Mouse (Mus musculus): Measurements from ENCODE around the gene Ankrd1.

Gene Ankrd1

DNA sequence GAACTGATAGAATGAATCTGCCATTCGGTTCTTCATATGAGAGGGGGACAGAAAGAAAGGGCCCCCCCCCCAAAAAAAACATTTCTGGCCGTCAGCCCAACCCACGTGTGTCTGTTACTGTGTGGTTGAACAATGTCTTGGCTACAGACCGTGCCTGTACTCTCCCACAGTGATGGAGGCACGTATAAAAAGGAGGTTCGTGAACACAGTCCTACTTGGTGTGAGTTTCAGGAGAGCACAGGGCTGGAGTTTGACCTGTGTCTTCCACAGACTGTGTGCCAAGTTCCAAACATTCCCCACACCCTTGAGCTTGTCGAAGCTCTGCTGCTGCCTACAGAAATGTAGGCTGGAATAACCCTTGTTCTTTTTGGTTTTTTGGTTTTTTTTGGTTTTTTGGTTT, 9.4 kb downstream of the Ankrd1 start:
- DNase-seq (ENCODE audit: low read depth, low spot score): no peak

DNA sequence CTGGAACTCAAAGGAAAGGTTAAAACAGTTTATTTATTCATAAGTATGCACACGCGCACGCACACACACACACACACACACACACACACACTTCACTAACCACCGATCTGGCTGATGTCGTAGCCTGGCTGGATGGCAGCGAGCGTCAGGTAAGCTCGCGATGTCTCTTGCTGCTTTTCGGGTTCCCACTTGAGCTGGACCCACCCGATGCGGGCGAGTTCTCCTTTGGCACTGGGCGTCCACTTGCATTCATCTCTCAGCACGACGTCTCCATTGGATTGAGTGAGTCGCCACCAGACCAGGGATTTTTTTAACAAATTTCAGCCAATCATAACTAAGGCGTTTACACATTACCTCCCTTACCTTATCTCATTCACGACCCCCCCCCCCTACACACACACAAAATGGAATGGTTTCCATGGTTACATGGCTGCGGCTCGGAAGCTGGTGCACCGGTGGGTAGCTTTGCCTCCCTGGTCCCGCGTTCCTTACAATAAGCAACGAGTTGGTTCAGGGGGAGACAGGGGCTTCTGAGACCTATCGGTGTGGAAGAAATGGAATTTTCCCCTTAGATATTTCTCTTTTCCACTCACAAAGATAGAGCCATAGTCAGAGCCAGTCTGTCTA, 10.5 kb downstream of the Ankrd1 start:
- DNase-seq (ENCODE audit: low read depth, low spot score): no peak

DNA sequence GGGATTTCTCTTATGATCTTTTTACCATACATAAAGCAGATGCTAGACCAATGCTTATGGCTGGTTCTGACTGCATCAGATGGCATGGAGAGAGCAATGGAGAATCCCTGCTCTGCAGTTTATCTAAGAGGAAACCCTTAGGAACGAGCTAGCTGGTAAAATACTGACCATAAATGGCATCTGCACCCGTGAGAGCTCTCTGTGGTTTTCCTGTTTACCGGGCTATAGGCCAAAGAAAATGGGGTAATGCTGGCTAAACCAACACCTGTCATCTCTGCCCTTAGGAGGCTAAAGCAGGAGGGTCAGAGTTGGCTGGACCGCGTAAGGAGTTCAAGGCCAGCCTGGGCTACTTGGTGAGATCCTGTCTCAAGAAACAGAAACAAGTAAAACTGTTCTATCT, 16.0 kb downstream of the Ankrd1 start:
- DNase-seq (ENCODE audit: low read depth, low spot score): no peak

DNA sequence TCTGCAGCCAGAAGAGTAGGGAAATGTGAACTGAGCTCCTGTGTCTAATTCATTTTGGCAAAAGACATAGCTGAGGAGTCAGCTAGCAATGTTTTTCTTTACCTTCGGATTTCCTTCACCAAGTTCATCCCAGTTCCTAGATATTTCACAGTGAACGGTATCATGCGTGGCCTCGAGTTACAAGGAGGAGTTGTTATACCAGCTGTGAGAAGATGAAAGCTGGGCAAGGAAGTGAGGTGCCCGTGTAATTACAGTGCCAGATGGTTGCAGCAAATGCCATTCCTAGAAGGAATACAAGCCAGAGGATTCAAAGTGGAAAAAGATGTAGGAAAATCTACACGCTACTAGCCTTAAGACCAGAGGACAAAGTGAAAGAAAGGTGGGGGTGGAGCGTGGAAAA, 21.0 kb downstream of the Ankrd1 start:
- no peak for DNase-seq (ENCODE audit: low read depth, low spot score)

DNA sequence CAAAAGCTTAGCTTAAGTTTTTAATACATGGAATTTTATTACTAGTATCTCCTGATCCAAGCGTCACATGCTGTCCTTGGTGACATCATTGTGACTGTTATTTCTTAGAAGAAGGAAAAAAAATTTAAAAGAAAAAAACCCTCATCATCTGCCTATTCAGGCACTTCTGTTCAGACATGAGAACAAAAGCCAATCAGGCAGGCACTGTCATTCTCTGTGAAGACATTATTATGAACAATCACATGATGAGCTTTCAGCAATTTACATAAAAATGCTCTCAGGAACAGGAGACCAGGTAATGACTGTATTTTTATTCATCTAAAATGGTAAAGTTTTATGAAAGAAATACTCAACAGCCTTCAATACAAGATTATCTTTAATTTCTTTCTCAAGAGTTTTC, 21.6 kb downstream of the Ankrd1 start:
- no peak for DNase-seq (ENCODE audit: low read depth, low spot score)

DNA sequence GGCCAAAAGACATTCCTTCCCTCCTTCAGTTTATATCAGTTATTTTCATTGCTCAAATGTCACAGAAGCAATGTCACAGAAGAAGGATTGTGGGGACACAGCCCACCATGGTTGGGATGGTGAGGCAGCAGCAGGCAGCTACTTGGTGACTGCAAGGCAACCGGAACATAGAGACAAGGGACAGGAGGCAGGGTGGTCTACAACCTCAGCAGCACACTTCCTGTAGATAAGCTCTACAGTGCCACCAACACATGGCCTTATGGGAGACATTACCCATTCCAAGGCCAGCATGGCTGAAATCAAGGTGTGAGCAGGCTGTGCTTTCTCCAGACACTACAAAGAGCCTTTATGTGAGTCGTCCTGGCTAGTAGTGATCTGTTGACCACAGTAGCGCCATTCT, 22.7 kb downstream of the Ankrd1 start:
- no peak for DNase-seq (ENCODE audit: low read depth, low spot score)

DNA sequence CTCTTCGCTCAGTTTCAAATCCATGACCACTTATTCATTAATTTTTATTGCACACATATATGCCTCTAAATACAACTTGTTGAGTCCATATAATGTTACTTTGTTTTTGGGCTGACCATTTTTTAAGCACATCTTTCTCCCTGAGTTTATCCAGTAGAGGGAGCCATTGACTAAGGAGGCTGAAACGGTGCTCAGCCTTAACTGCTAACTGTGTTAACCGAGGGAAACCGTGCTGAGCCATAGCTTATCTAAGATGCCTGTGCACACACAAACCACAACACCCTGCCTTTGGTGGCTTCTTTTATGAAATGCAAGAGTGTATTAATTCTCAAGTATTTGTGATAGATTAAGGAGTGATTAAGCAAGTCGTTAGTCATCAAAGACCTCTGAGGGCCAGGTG, 29.1 kb downstream of the Ankrd1 start:
- peak; percentile 47 for DNase-seq (ENCODE audit: low read depth, low spot score)

DNA sequence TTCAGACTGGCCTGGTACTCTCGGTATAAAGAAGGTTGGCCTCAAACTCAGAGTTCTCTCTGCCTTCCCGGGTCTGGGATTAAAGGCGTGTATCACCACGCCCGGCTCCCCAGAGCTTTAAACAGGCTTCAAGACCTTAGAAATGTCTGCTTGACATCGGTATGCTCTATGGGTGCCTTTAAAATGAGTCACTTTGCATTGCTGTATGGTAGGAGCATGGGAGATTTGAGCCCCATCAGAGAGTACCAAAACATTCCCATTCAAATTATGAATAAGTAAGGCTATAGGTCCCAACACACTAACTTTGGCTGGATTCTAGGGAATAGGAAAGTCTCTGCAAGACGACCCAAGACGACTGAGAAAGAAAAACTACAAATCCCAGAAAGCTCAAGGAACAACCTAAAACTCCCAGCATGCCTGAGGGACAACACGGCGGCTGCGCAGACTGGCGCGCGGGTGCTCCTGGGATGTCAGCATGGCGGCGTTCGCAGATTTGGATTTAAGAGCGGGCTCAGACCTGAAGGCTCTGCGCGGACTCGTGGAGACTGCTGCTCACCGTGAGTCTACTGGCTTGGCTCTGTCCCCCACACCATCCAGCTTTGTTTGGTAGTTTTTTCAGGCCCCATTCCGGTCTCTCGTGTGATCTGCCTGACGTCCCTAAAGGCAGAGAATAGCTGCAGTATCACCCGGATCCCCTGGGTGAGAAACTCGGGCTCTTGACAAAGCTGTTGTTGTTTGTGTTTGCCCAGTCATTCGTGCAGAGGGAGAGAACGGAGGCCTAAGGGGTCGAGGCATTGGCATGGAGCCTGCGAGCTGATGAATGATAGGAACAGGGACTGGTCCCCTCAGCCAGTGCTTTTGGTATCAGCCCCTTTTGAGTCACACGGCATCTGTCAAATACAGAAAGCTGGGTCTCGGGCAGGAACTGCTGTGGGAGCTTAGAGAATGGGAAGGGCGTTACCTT, 36.4 kb downstream of the Ankrd1 start, which contains the start of gene Rpp30:
Gene Rpp30 (plus strand): TSS at position 455 of the 964 bp plus-strand sequence.
- DNase-seq (ENCODE audit: low read depth, low spot score): peak; percentile 90

DNA sequence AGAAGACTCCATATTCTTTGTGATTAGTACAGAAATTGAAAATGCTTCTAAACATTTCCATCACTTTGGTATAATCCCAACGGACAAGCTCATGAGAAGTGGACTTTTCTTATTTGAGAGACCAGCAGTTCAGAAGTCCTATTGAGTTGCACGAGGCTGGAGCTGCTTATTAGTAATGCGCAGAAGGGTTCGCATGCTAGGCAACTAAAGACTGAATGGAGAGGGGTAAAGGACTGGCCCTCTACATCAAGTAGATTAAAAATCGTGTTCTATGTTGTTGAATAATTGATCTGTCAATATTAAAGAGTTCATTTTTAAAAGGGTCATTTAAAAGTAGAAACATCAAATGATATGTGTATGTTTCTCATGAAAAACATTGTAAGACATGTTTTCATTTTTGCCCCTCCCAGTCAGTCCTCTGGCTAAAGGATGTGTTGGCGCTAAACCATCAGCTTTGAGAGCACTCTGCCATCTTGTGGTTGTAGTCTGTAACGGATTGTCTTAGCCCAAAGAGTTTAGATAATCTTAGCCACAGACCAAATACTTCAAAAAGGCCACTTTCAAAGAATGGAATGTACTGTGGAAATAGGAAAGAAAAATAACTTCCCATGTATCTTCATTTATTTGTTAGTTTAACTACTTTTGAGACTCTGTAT, 37.2 kb downstream of the Ankrd1 start:
- peak; percentile 81 for DNase-seq (ENCODE audit: low read depth, low spot score)

DNA sequence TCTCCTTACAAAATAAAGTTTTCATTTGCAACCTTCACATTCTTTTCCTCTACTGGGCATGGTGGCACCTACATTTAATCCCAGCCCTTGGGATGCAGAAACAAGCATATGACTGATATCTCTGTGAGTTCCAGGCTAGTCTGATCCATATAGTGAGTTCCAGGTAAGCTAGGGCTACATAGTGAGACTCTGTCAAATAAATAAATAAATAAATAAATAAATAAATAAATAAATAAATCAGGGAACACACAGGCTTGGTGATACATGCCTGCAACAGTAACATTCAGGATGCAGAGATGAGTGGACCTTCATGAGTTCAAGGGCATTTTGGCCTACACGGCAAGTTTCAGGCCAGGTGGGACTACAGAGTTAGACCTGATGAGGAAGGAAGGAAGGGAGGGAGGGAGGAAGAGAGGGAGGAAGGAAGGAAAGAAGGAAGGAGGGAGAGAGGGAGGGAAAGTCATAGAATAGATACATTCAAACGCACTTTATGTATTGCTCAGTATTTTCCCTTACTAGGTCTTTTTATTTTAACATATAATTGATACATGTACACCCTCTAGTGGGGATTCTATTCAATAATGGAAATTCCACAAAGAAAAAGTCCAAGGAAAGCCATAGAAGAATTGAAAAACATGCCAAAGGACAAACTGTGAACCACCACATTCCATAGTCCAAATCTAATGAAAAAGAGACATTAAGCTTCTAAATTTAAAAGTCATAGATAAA, 56.9 kb downstream of the Ankrd1 start:
- DNase-seq (ENCODE audit: low read depth, low spot score): no peak

Measured in ES-CJ7 (cell line).